Mouse (Mus musculus) testis, adult 2 months (tissue): ENCODE measurements around the gene Rcvrn.

Experiments used
- CTCF ChIP-seq: fragments of 200-500 bp; IDR thresholded peaks from 2 replicates; pipeline ENCODE4 v1.5.1; 2012; ENCODE audit warnings: low read depth, mild to moderate bottlenecking, inconsistent platforms, low read length, moderate library complexity; ENCODE audit not compliant: control insufficient read depth, insufficient read depth, insufficient replicate concordance
- POLR2A ChIP-seq: fragments of 200-500 bp; IDR thresholded peaks from 2 replicates; pipeline ENCODE4 v1.6.1; 2012; ENCODE audit warnings: low read depth, mild to moderate bottlenecking, inconsistent platforms, low read length, moderate library complexity; ENCODE audit not compliant: control insufficient read depth

GRCm38 (mm10) chr11:67670031-67670430 is 25.1 kb upstream of the Rcvrn start:
- TF ChIP-seq CTCF (no peak), POLR2A (no peak)
